ENCODE assay signal across 32 mouse cellular contexts in the genomic region with DNA sequence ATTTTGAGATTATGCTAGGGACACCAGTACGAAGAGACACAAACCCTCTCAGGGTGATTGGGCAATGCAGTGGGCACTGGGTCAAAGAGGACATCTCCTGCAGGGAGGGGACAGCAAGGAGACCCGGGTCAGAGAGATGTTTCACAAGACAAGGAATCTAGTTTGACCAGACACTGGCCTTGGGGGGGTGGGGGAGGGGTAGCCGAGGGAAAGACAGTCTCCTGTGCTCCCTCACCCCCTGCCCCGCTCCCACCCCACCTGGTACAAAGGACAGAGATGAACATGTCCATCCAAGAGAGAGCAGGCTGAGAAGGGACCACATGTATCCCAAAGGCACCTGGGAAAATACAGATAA. TPM values are rescaled to one million over a fixed set of nuclear protein-coding genes. Genes with fewer than 3 reads are reported as not detected.
DNase-seq lines count a peak whose midpoint lies in the region; ATAC-seq and TF ChIP-seq lines count a peak whose summit lies in the region.
"Had no signal": no experiment of that assay in that cellular context is flagged by ENCODE, and none has a peak within 500 bp of the region (broad histone marks: within the 10 kb centered on the region; RNA-seq: fewer than 3 reads in every experiment).

No protein-coding gene starts in this region.

- peak overlapping the region; percentile 92 for H3K27ac ChIP-seq in lung, embryonic 15.5 days
- peak overlapping the region; percentile 85 for H3K27ac ChIP-seq in ES-Bruce4 (ENCODE audit: insufficient read depth, low read length)
- peak overlapping the region; percentile 85; the same call in 1 of the 2 replicates for H3K27ac ChIP-seq in stomach, embryonic 15.5 days
- no peak overlapping the region for H3K27ac ChIP-seq in cerebellum, adult 2 months (ENCODE audit: insufficient read depth, low read length)
- H3K27ac ChIP-seq: heart, embryonic 15.5 days; hindbrain, embryonic 13.5 days; layer of hippocampus, adult 2 months; limb, embryonic 15.5 days; liver, embryonic 13.5 days; macrophage; midbrain, embryonic 13.5 days; neural tube, embryonic 13.5 days had no signal

- TF ChIP-seq EP300 in ES-Bruce4 (IDR thresholded peaks at IDR 0.05; ENCODE audit: insufficient read depth, low read depth, low read length): peak; percentile 89

- ATAC-seq in lung, embryonic 15.5 days (ENCODE audit: borderline replicate concordance, extremely low read depth, low FRiP score, low TSS enrichment): no peak
- no peak for ATAC-seq in stomach, embryonic 15.5 days (ENCODE audit: insufficient read depth, low FRiP score, low read depth)
- ATAC-seq: forebrain, embryonic 16.5 days; midbrain, embryonic 13.5 days; Patski had no signal

- no peak overlapping the region for H3K9ac ChIP-seq in lung, embryonic 15.5 days
- H3K9ac ChIP-seq in ES-Bruce4 (ENCODE audit: low read depth, poor library complexity, severe bottlenecking): no peak overlapping the region
- H3K9ac ChIP-seq in stomach, embryonic 15.5 days: no peak overlapping the region
- H3K9ac ChIP-seq: embryonic facial prominence, embryonic 13.5 days; heart, embryonic 15.5 days; hindbrain, embryonic 13.5 days; limb, embryonic 15.5 days; liver, embryonic 13.5 days; lung, embryonic 14.5 days; midbrain, embryonic 13.5 days; neural tube, embryonic 13.5 days had no signal

- DNase-seq in lung, adult 18-20 months: no peak
- DNase-seq in spleen, postnatal 4 days (ENCODE audit: low spot score in 2 of 2): no peak
- DNase-seq in cerebellum, adult 2 months: no peak
- DNase-seq: adrenal gland, postnatal 14 days; B cell, adult 2 months; cerebellum, adult 11 months; cerebellum, adult 9-11 months; embryo, embryonic 11 days; gastrocnemius, postnatal 10 days; heart, postnatal 4 days; kidney, adult 2 months; kidney, postnatal 36 days; left cerebral cortex, postnatal 4 days; liver, embryonic 13.5 days; lung, embryonic 14.5 days had no signal

- H3K4me1 ChIP-seq in lung, embryonic 15.5 days: peaks cover 33% of the 10 kb centered on the region
- H3K4me1 ChIP-seq in E14TG2a.4 (replicated peaks; ENCODE audit: low read depth, low read length) (peaks cover 81% of the 10 kb centered on the region), ES-Bruce4 (ENCODE audit: control insufficient read depth, insufficient read depth, low read length) (peaks cover 6% of the 10 kb centered on the region)
- H3K4me1 ChIP-seq in stomach, embryonic 15.5 days: peaks cover 17% of the 10 kb centered on the region
- H3K4me1 ChIP-seq in cerebellum, adult 2 months (ENCODE audit: control insufficient read depth, insufficient read depth, low read length): no peaks in the 10 kb centered on the region

- H3K27me3 ChIP-seq in lung, embryonic 15.5 days: peaks cover 18% of the 10 kb centered on the region
- H3K27me3 ChIP-seq in E14TG2a.4 (ENCODE audit: insufficient read depth, low read length): no peaks in the 10 kb centered on the region
- H3K27me3 ChIP-seq in ES-Bruce4 (ENCODE audit: control insufficient read depth, insufficient read depth, low read length, poor library complexity, severe bottlenecking): no peaks in the 10 kb centered on the region
- H3K27me3 ChIP-seq in stomach, embryonic 15.5 days (replicated peaks): 0 out of 2 replicates have a peak, but pooled peaks cover 12% of the 10 kb centered on the region
- no peaks in the 10 kb centered on the region for H3K27me3 ChIP-seq in cerebellum, adult 2 months (ENCODE audit: control insufficient read depth, insufficient read depth, low read length)
- H3K27me3 ChIP-seq: Patski had no signal

- H3K4me2 ChIP-seq in lung, embryonic 15.5 days: no peak overlapping the region
- no peak overlapping the region for H3K4me2 ChIP-seq in stomach, embryonic 15.5 days
- H3K4me2 ChIP-seq: embryonic facial prominence, embryonic 13.5 days; heart, embryonic 15.5 days; hindbrain, embryonic 13.5 days; limb, embryonic 15.5 days; liver, embryonic 13.5 days; midbrain, embryonic 13.5 days; neural tube, embryonic 13.5 days had no signal

- TF ChIP-seq CTCF in E14TG2a.4 (conservative IDR thresholded peaks at IDR 0.05; ENCODE audit: low read length) (no peak), ES-Bruce4 (IDR thresholded peaks at IDR 0.05; ENCODE audit: low read depth, low read length) (no peak)
- no peak for TF ChIP-seq CTCF in cerebellum, adult 2 months (IDR thresholded peaks at IDR 0.05; ENCODE audit: borderline replicate concordance, insufficient read depth, low read depth, low read length)

- no peaks in the 10 kb centered on the region for H3K36me3 ChIP-seq in lung, embryonic 15.5 days
- H3K36me3 ChIP-seq in E14TG2a.4 (ENCODE audit: insufficient read depth, low read length): peaks cover 16% of the 10 kb centered on the region; the same call in 1 of the 2 replicates
- H3K36me3 ChIP-seq in ES-Bruce4 (ENCODE audit: control insufficient read depth, insufficient read depth, low read length, poor library complexity, severe bottlenecking): no peaks in the 10 kb centered on the region
- no peaks in the 10 kb centered on the region for H3K36me3 ChIP-seq in stomach, embryonic 15.5 days
- H3K36me3 ChIP-seq: embryonic facial prominence, embryonic 13.5 days; heart, embryonic 15.5 days; hindbrain, embryonic 13.5 days; limb, embryonic 15.5 days; liver, embryonic 13.5 days; midbrain, embryonic 13.5 days; neural tube, embryonic 13.5 days had no signal

- no peaks in the 10 kb centered on the region for H3K9me3 ChIP-seq in lung, embryonic 15.5 days
- no peaks in the 10 kb centered on the region for H3K9me3 ChIP-seq in E14TG2a.4 (ENCODE audit: low read length)
- no peaks in the 10 kb centered on the region for H3K9me3 ChIP-seq in ES-Bruce4 (replicated peaks; ENCODE audit: control insufficient read depth, insufficient read depth, low read length, poor library complexity, severe bottlenecking)
- no peaks in the 10 kb centered on the region for H3K9me3 ChIP-seq in stomach, embryonic 15.5 days
- H3K9me3 ChIP-seq: embryonic facial prominence, embryonic 13.5 days; heart, embryonic 15.5 days; hindbrain, embryonic 13.5 days; limb, embryonic 15.5 days; liver, embryonic 13.5 days; midbrain, embryonic 13.5 days; neural tube, embryonic 13.5 days had no signal

- TF ChIP-seq POLR2A in ES-Bruce4 (IDR thresholded peaks at IDR 0.05; ENCODE audit: insufficient read depth, low read length): no peak
- no peak for TF ChIP-seq POLR2A in cerebellum, adult 2 months (IDR thresholded peaks at IDR 0.05; ENCODE audit: borderline replicate concordance, insufficient read depth, low read length)

- H3K4me3 ChIP-seq in lung, embryonic 15.5 days: no peak overlapping the region
- peak overlapping the region; percentile 93; the same call in 1 of the 2 replicates for H3K4me3 ChIP-seq in E14TG2a.4 (replicated peaks; ENCODE audit: low read length)
- no peak overlapping the region for H3K4me3 ChIP-seq in ES-Bruce4 (ENCODE audit: low read depth, low read length)
- no peak overlapping the region for H3K4me3 ChIP-seq in stomach, embryonic 15.5 days (replicated peaks)
- no peak overlapping the region for H3K4me3 ChIP-seq in cerebellum, adult 2 months (replicated peaks; ENCODE audit: insufficient read depth, low read depth, low read length)
- H3K4me3 ChIP-seq: embryonic facial prominence, embryonic 13.5 days; heart, embryonic 15.5 days; hindbrain, embryonic 13.5 days; layer of hippocampus, adult 2 months; limb, embryonic 15.5 days; liver, embryonic 13.5 days; midbrain, embryonic 13.5 days; neural tube, embryonic 13.5 days had no signal

- 35% methylated on average over 4 of the region's 4 CpGs for WGBS in lung, embryonic 15.5 days
- 53% methylated on average over 4 of the region's 4 CpGs for WGBS in stomach, embryonic 15.5 days
- WGBS in cerebellum, adult 2 months: 58% methylated on average over 4 of the region's 4 CpGs

RNA-seq across cellular contexts. Expression of gene Cldn4, which starts 1.3 kb away (rescaled TPM):
- polyA plus RNA-seq in lung, embryonic 15.5 days (2015; fragmentation: Nextera tagmentation; extraction: Ambion mirVana): 31.7 and 34.3 TPM in 2 replicates
- polyA plus RNA-seq in ES-Bruce4 (2011; ENCODE audit: insufficient read depth, insufficient read length, low read depth, missing spikeins): 259 and 279 TPM in 2 replicates
- 54.5 and 58.6 TPM in 2 replicates for polyA plus RNA-seq in stomach, embryonic 15.5 days (2015; fragmentation: Nextera tagmentation; extraction: Ambion mirVana)
- 0.07 TPM in 1 of 2 replicates, not detected in the other for polyA plus RNA-seq in cerebellum, adult 2 months (2012; rRNA removed)
- polyA plus RNA-seq: forebrain, embryonic 16.5 days; hindbrain, embryonic 13.5 days; macrophage; midbrain, embryonic 13.5 days had no signal

RNA-seq across cellular contexts. Expression of gene Mettl27, which starts 15.9 kb away (rescaled TPM):
- 24.7 TPM in 2 replicates for polyA plus RNA-seq in lung, embryonic 15.5 days (2015; fragmentation: Nextera tagmentation; extraction: Ambion mirVana)
- polyA plus RNA-seq in ES-Bruce4 (2011; ENCODE audit: insufficient read depth, insufficient read length, low read depth, missing spikeins): 36.3 and 37.5 TPM in 2 replicates
- polyA plus RNA-seq in stomach, embryonic 15.5 days (2015; fragmentation: Nextera tagmentation; extraction: Ambion mirVana): 20.9 and 21.0 TPM in 2 replicates
- 9.5 and 10.9 TPM in 2 replicates for polyA plus RNA-seq in cerebellum, adult 2 months (2012; rRNA removed)

RNA-seq across cellular contexts. Expression of gene Cldn13, which starts 32.7 kb away (rescaled TPM):
- 0.65 and 1.6 TPM in 2 replicates for polyA plus RNA-seq in lung, embryonic 15.5 days (2015; fragmentation: Nextera tagmentation; extraction: Ambion mirVana)
- polyA plus RNA-seq in ES-Bruce4 (2011; ENCODE audit: insufficient read depth, insufficient read length, low read depth, missing spikeins): not detected in 2 replicates
- polyA plus RNA-seq in stomach, embryonic 15.5 days (2015; fragmentation: Nextera tagmentation; extraction: Ambion mirVana): 7.9 and 22.3 TPM in 2 replicates
- not detected in 2 replicates for polyA plus RNA-seq in cerebellum, adult 2 months (2012; rRNA removed)
- polyA plus RNA-seq: forebrain, embryonic 16.5 days; hindbrain, embryonic 13.5 days; kidney, adult 2 months; macrophage; Patski; urinary bladder, adult 2 months had no signal

RNA-seq across cellular contexts. Expression of gene Cldn3, which starts 38.0 kb away (rescaled TPM):
- polyA plus RNA-seq in lung, embryonic 15.5 days (2015; fragmentation: Nextera tagmentation; extraction: Ambion mirVana): 241 and 259 TPM in 2 replicates
- 22.4 and 26.3 TPM in 2 replicates for polyA plus RNA-seq in ES-Bruce4 (2011; ENCODE audit: insufficient read depth, insufficient read length, low read depth, missing spikeins)
- polyA plus RNA-seq in stomach, embryonic 15.5 days (2015; fragmentation: Nextera tagmentation; extraction: Ambion mirVana): 120 and 147 TPM in 2 replicates
- polyA plus RNA-seq in cerebellum, adult 2 months (2012; rRNA removed): 0.52 and 0.67 TPM in 2 replicates
- polyA plus RNA-seq: macrophage, Patski had no signal

RNA-seq across cellular contexts. Expression of gene Tmem270, which starts 41.5 kb away (rescaled TPM):
- polyA plus RNA-seq in lung, embryonic 15.5 days (2015; fragmentation: Nextera tagmentation; extraction: Ambion mirVana): not detected in 2 replicates
- polyA plus RNA-seq in ES-Bruce4 (2011; ENCODE audit: insufficient read depth, insufficient read length, low read depth, missing spikeins): not detected in 2 replicates
- not detected in 2 replicates for polyA plus RNA-seq in stomach, embryonic 15.5 days (2015; fragmentation: Nextera tagmentation; extraction: Ambion mirVana)
- not detected in 2 replicates for polyA plus RNA-seq in cerebellum, adult 2 months (2012; rRNA removed)
- polyA plus RNA-seq: embryonic facial prominence, embryonic 13.5 days; forebrain, embryonic 11.5 days; forebrain, embryonic 16.5 days; heart, embryonic 15.5 days; hindbrain, embryonic 13.5 days; kidney, embryonic 16.5 days; limb, embryonic 15.5 days; liver, embryonic 13.5 days; lung, embryonic 14.5 days; macrophage; midbrain, embryonic 13.5 days; neural tube, embryonic 13.5 days; Patski; urinary bladder, adult 2 months had no signal

Comparison
In these comparisons a context has a peak if more than half of its experiments do, and no peak if none do; other contexts are left out.
1. RNA of gene Cldn4, which starts 1.3 kb away (polyA plus RNA-seq): 259 to 279 TPM in ES-Bruce4, 54.5 to 58.6 TPM in stomach, embryonic 15.5 days and 31.7 to 34.3 TPM in lung, embryonic 15.5 days; 0.07 TPM in cerebellum, adult 2 months; every median in the first group is over 10 times any median in the second.